Mouse (Mus musculus) intestine, postnatal 0 days (tissue): ENCODE results near the gene Ptprg. TPM values are rescaled to one million over a fixed set of nuclear protein-coding genes. Genes with fewer than 3 reads are reported as not detected.

ENCODE experiments used
- ATAC-seq: fragments of 200-750 bp; cut with Nextera tagmentation; 2 replicates; pipeline ENCODE4 v1.8.0; 2017; ENCODE audit warnings: mild to moderate bottlenecking, moderate TSS enrichment, moderate library complexity
- H3K27ac ChIP-seq: fragments of 300-500 bp; sonication (generic); 2 replicates; pipeline ENCODE4 v1.5.1; 2014; ENCODE audit warnings: mild to moderate bottlenecking, low read depth, low read length, moderate library complexity
- H3K27me3 ChIP-seq: fragments of 300-500 bp; sonication (generic); replicated peaks from 2 replicates; pipeline ENCODE4 v1.6.1; 2014; ENCODE audit warnings: low read length, mixed read lengths; ENCODE audit not compliant: control insufficient read depth, insufficient read depth
- H3K36me3 ChIP-seq: fragments of 300-500 bp; sonication (generic); 2 replicates; pipeline ENCODE4 v1.6.1; 2014; ENCODE audit warnings: mild to moderate bottlenecking, moderate library complexity; ENCODE audit not compliant: control insufficient read depth, insufficient read depth
- H3K4me1 ChIP-seq: fragments of 300-500 bp; sonication (generic); replicated peaks from 2 replicates; pipeline ENCODE4 v1.6.1; 2014; ENCODE audit warnings: antibody characterized with exemption, low read length, mixed read lengths; ENCODE audit not compliant: control insufficient read depth, insufficient read depth
- H3K4me2 ChIP-seq: fragments of 300-500 bp; sonication (generic); replicated peaks from 2 replicates; pipeline ENCODE4 v1.6.1; 2014; ENCODE audit warnings: low read depth, mild to moderate bottlenecking, moderate library complexity
- H3K4me3 ChIP-seq: fragments of 300-500 bp; sonication (generic); 2 replicates; pipeline ENCODE4 v1.5.1; 2014; ENCODE audit warnings: low read depth, low read length
- H3K9ac ChIP-seq: fragments of 300-500 bp; sonication (generic); 2 replicates; pipeline ENCODE4 v1.6.1; 2014; ENCODE audit warnings: mild to moderate bottlenecking, low read depth, low read length
- H3K9me3 ChIP-seq: fragments of 300-500 bp; sonication (generic); 2 replicates; pipeline ENCODE4 v1.6.1; 2016; ENCODE audit warnings: mixed run types; ENCODE audit not compliant: control insufficient read depth
- CTCF ChIP-seq: sonication (generic); IDR thresholded peaks from 2 replicates; pipeline ENCODE4 v1.5.1; 2016; ENCODE audit warnings: low read depth, mild to moderate bottlenecking, control low read depth, antibody characterized with exemption, moderate library complexity
- WGBS: fragments of 180-500 bp; shearing (Covaris S2); extraction: QIAGEN DNeasy Blood & Tissue Kit; methylation state at CpG from one replicate; pipeline ENCODE4 v1.1.7; 2014; 5-methylcytosine and 5-hydroxymethylcytosine counted together
- polyA plus RNA-seq: library from polyadenylated mRNA; unstranded; fragments of >200 nt; fragmentation: Nextera tagmentation; extraction: Ambion mirVana; gene quantifications from 2 replicates; pipeline ENCODE4 v1.2.1, GENCODE M21; 2015

The Ptprg gene
- polyA plus RNA-seq, 1 experiment from 2014 or later = 3.7 TPM

DNA sequence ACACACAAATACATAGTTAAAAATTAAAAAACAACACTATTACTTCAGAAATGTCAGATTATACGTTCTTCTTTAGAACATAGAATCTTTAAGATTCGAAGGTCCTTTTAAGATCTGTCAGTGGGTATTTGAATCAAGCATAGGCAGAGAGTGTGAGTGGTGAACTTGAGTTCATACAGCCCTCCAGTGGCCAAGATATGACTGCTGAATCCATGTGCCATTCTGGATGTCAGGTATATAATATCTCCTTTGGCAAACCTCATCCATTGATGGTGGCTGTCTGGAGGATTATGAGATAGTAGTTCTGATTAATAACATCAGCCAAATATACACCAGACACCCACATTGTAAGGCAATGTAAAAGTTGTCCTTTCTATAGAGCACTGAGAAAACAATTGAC, 266.0 kb downstream of the Ptprg start:
- H3K4me2 ChIP-seq = no peak overlapping the region
- 82% methylated on average over 2 of the region's 2 CpGs for WGBS
- no peaks in the 10 kb centered on the region for H3K36me3 ChIP-seq
- no peak for ATAC-seq
- H3K27me3 ChIP-seq = no peaks in the 10 kb centered on the region
- H3K4me3 ChIP-seq = no peak overlapping the region
- no peaks in the 10 kb centered on the region for H3K4me1 ChIP-seq
- no peak overlapping the region for H3K27ac ChIP-seq
- no peak overlapping the region for H3K9ac ChIP-seq
- TF ChIP-seq CTCF = peak; percentile 48; the same call in 1 of the 2 replicates
- no peaks in the 10 kb centered on the region for H3K9me3 ChIP-seq

DNA sequence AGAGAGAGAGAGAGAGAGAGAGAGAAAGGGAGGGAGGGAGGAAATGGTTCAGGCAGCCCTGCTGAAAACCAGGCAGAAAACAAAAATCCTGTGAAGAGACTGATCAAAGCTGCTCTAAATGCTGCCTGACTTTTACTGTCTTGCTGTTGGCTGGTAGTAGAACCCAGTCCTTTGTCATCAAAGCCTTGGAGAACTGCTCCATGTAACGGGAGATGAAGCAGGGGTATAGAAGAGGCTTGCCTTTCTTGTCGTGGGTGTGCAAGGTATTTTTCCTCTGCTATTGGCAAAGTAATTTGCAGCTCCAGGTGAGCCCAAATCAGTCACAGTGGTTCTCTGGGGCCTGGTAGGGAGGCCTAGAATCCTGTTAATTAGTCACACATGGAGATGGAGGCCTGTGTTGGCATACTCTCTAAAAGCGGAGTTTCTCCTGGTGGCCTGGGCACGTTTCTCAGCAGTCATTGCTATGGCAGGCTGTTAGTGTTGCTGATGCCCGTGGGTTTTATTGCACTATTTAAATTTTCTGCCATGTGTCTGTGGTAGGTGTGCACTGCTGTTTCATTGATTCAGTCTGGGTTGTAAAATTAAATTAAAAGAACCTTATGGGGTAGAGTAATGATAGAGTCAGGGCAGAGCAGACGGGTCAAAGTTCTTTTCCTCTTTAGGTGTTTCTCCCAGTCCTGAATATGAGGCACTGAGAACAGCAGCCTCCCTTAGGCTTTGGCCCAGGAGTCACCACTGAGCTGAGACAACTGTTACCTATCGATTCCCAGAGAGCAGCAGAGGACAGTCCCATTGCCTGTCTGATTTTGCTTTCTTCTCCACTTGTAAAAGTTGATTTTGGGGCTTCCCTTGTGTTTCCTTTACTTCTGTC, 269.7 kb downstream of the Ptprg start:
- Histone ChIP-seq H3K9ac (no peak overlapping the region), H3K9me3 (no peaks in the 10 kb centered on the region), H3K4me3 (no peak overlapping the region), H3K36me3 (no peaks in the 10 kb centered on the region), H3K4me1 (no peaks in the 10 kb centered on the region), H3K27ac (no peak overlapping the region), H3K27me3 (no peaks in the 10 kb centered on the region), H3K4me2 (no peak overlapping the region)
- no peak for TF ChIP-seq CTCF
- WGBS = 47% methylated on average over 7 of the region's 7 CpGs
- peak; percentile 59 for ATAC-seq

DNA sequence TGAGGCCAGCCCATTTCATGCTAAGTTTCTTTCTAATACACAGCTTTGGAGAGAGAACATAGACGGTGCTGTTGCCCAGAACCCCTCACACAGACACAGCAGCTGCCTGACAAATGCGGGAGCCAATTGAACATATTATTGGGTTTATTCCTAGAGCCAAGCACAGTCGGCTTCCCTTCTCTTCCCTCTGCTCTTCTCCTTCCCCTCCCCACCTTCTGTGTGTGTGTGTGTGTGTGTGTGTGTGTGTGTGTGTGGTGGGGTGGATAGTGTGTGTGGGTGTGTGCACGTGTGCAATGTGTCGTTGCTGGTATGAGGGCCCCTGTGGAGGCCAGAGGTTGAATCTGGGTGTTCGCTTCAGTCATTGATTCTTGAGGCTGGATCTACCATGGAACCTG, 270.4 kb downstream of the Ptprg start:
- ATAC-seq = no peak
- WGBS = 66% methylated on average over 6 of the region's 6 CpGs
- H3K9me3 ChIP-seq = no peaks in the 10 kb centered on the region
- no peak overlapping the region for H3K9ac ChIP-seq
- TF ChIP-seq CTCF = no peak
- H3K4me3 ChIP-seq = no peak overlapping the region
- no peaks in the 10 kb centered on the region for H3K27me3 ChIP-seq
- H3K36me3 ChIP-seq = no peaks in the 10 kb centered on the region
- H3K4me1 ChIP-seq = no peaks in the 10 kb centered on the region
- no peak overlapping the region for H3K4me2 ChIP-seq
- H3K27ac ChIP-seq = no peak overlapping the region

DNA sequence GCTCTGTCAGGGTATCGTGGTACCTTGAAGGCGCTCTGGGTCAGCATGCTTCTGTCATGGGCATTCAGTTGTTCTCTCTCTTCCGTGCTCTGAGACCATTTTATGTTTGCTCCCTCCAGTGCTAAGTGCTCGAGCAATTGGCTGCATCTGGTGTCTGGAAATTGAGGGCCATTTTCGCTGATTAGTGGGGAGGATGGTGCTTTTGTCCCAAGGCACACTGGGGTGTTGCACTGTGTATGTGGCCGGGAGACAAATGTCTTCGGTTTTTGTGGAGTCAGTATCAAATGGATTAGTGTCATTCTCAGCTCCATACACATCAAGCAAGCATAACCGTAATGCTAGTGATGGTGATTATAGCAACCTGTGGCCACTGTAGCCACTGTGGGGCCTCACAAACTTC, 271.6 kb downstream of the Ptprg start:
- Histone ChIP-seq H3K4me2 (no peak overlapping the region), H3K9ac (no peak overlapping the region), H3K27ac (no peak overlapping the region), H3K9me3 (no peaks in the 10 kb centered on the region), H3K4me3 (no peak overlapping the region), H3K4me1 (no peaks in the 10 kb centered on the region), H3K36me3 (no peaks in the 10 kb centered on the region), H3K27me3 (no peaks in the 10 kb centered on the region)
- TF ChIP-seq CTCF = no peak
- 93% methylated on average over 8 of the region's 8 CpGs for WGBS
- ATAC-seq = no peak

DNA sequence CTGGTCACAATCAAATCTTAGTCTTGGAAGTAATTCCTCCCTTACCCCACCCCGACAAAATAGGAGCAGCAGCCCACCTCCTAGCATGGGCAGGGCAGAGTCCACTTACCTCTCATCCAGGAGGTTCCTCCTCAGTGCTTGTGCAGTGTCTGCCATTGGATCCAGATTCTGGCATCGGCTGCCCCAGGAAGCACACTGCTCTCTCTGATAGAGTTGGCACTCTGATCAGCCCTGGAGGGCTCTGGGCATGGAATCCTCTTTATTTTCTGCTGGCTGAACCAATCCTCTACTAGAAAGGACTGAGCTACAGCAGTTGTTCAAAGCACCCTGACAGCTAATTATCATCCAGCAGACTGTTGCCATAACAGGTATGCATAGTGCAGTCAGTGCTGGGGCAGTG, 272.2 kb downstream of the Ptprg start:
- H3K4me1 ChIP-seq = no peaks in the 10 kb centered on the region
- WGBS = 66% methylated on average over 2 of the region's 2 CpGs
- no peak for ATAC-seq
- no peak overlapping the region for H3K9ac ChIP-seq
- H3K27me3 ChIP-seq = no peaks in the 10 kb centered on the region
- no peaks in the 10 kb centered on the region for H3K9me3 ChIP-seq
- H3K36me3 ChIP-seq = no peaks in the 10 kb centered on the region
- no peak overlapping the region for H3K27ac ChIP-seq
- H3K4me2 ChIP-seq = no peak overlapping the region
- H3K4me3 ChIP-seq = no peak overlapping the region
- TF ChIP-seq CTCF = no peak

DNA sequence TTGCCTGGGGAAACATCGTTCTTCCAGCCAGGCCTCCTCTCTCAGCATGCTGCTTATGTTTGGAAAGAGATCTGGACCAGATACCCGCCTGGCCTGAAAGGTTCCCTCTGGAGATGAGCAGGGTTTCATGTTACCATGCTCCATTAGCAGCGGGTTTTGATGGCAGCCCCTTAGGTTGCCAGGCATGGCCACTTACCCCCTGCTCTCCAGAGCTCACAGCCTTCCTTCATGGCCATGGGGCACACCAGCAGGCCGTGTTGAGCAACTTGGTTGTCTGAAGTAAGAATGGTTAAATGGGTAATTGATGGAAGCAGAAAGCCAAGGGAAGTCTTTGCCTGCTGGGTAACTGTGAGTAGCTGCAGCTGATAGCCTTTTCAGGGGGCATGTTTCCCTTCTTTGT, 274.8 kb downstream of the Ptprg start:
- no peak for ATAC-seq
- Histone ChIP-seq H3K4me3 (no peak overlapping the region), H3K9me3 (no peaks in the 10 kb centered on the region), H3K27me3 (no peaks in the 10 kb centered on the region), H3K4me2 (no peak overlapping the region), H3K36me3 (no peaks in the 10 kb centered on the region), H3K9ac (no peak overlapping the region), H3K27ac (no peak overlapping the region), H3K4me1 (no peaks in the 10 kb centered on the region)
- no peak for TF ChIP-seq CTCF
- 52% methylated on average over 4 of the region's 4 CpGs for WGBS
